Mouse (Mus musculus) hindbrain, embryonic 13.5 days (tissue): ENCODE measurements at regions not wholly inside any gene's neighbourhood (a gene's known extent, or its start where the extent isn't known, plus 50 kb on each side); places are given as distances from the start of the nearest gene placed in this dataset.
A peak's percentile ranks its signal among the peaks of the same experiment; 100 is the strongest.

Experiments
- ATAC-seq: fragments of 200-750 bp; cut with Nextera tagmentation; 2 replicates; pipeline ENCODE4 v1.8.0; 2017; ENCODE audit warnings: moderate TSS enrichment; ENCODE audit not compliant: low FRiP score
- H3K27ac ChIP-seq: fragments of 300-500 bp; sonication (generic); 2 replicates; pipeline ENCODE4 v1.5.1; 2015; ENCODE audit warnings: inconsistent platforms, mild to moderate bottlenecking, moderate library complexity
- H3K27me3 ChIP-seq: fragments of 300-500 bp; sonication (generic); 2 replicates; pipeline ENCODE4 v1.6.1; 2015; ENCODE audit warnings: mild to moderate bottlenecking, inconsistent platforms
- H3K36me3 ChIP-seq: fragments of 300-500 bp; sonication (generic); 2 replicates; pipeline ENCODE4 v1.6.1; 2015; ENCODE audit warnings: mild to moderate bottlenecking, inconsistent platforms
- H3K4me1 ChIP-seq: fragments of 300-500 bp; sonication (generic); replicated peaks from 2 replicates; pipeline ENCODE4 v1.6.1; 2015; ENCODE audit warnings: inconsistent platforms
- H3K4me2 ChIP-seq: fragments of 300-500 bp; sonication (generic); 2 replicates; pipeline ENCODE4 v1.6.1; 2015; ENCODE audit warnings: inconsistent platforms, mild to moderate bottlenecking, moderate library complexity
- H3K4me3 ChIP-seq: fragments of 300-500 bp; sonication (generic); 2 replicates; pipeline ENCODE4 v1.5.1; 2015; ENCODE audit warnings: mild to moderate bottlenecking, inconsistent platforms
- H3K9ac ChIP-seq: fragments of 300-500 bp; sonication (generic); 2 replicates; pipeline ENCODE4 v1.6.1; 2015; ENCODE audit warnings: mild to moderate bottlenecking, inconsistent platforms
- H3K9me3 ChIP-seq: fragments of 300-500 bp; sonication (generic); 2 replicates; pipeline ENCODE4 v1.6.1; 2016; ENCODE audit warnings: inconsistent platforms
- WGBS: fragments of 180-500 bp; shearing (Covaris S2); methylation state at CpG from one replicate; pipeline ENCODE4 v1.1.7; 2015; 5-methylcytosine and 5-hydroxymethylcytosine counted together

- Histone ChIP-seq H3K9me3 (no peaks in the 10 kb centered on the region), H3K36me3 (no peaks in the 10 kb centered on the region), H3K4me1 (no peaks in the 10 kb centered on the region), H3K9ac (no peak overlapping the region), H3K4me2 (no peak overlapping the region), H3K27me3 (no peaks in the 10 kb centered on the region), H3K27ac (no peak overlapping the region), H3K4me3 (no peak overlapping the region)
- 79% methylated on average over 3 of the region's 3 CpGs for WGBS
- ATAC-seq, result no peak
Observed at GRCm38 (mm10) chr13:60400764-60401487, 200.8 kb upstream of the Dapk1 start.

DNA sequence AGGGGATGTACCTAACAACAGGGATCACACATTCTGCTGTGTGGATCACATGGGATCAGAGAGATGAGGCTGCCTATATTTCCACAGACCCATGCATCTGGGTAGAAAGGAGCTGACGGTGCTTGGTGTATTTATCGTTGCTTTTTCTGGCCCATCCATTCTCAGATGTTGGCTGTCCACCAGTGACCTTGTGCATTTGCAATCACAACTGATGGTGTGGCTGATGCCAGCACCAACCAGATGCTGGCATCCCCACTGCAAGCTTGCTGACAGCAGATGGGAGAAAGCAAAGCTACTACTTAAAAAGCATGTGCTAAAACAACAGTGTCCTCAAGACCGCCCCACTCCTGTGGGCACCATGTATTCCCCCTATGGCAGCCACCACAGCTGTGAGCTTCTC lies 198.3 kb upstream of the Dapk1 start:
- WGBS, result 96% methylated on average over 3 of the region's 3 CpGs
- H3K9me3 ChIP-seq, result no peaks in the 10 kb centered on the region
- H3K27ac ChIP-seq, result no peak overlapping the region
- H3K27me3 ChIP-seq, result no peaks in the 10 kb centered on the region
- no peak overlapping the region for H3K9ac ChIP-seq
- H3K4me1 ChIP-seq, result no peaks in the 10 kb centered on the region
- ATAC-seq, result no peak
- H3K36me3 ChIP-seq, result no peaks in the 10 kb centered on the region
- no peak overlapping the region for H3K4me3 ChIP-seq
- H3K4me2 ChIP-seq, result no peak overlapping the region

DNA sequence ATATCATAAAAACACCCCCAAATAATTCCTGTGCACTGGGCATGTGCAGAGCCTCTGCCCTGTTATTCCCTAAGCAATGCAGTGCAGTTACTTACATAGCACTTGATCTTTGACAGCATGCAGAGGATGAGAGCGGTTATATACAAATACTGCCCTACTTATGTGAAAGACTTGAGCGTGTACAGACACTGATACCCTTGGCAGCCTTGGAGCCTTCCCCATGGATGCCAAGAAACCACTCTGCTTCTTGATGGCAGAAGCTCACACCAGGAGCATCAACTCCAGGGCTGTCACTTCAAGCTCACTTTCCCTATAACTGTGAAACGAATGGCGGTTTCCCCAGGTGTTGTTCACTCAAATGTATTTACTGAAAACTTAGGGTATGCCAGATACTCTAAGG lies 194.4 kb upstream of the Dapk1 start:
- no peaks in the 10 kb centered on the region for H3K27me3 ChIP-seq
- no peaks in the 10 kb centered on the region for H3K36me3 ChIP-seq
- no peak overlapping the region for H3K9ac ChIP-seq
- no peak overlapping the region for H3K27ac ChIP-seq
- no peaks in the 10 kb centered on the region for H3K4me1 ChIP-seq
- H3K4me2 ChIP-seq, result no peak overlapping the region
- no peak for ATAC-seq
- no peaks in the 10 kb centered on the region for H3K9me3 ChIP-seq
- 93% methylated on average over 4 of the region's 4 CpGs for WGBS
- H3K4me3 ChIP-seq, result no peak overlapping the region

DNA sequence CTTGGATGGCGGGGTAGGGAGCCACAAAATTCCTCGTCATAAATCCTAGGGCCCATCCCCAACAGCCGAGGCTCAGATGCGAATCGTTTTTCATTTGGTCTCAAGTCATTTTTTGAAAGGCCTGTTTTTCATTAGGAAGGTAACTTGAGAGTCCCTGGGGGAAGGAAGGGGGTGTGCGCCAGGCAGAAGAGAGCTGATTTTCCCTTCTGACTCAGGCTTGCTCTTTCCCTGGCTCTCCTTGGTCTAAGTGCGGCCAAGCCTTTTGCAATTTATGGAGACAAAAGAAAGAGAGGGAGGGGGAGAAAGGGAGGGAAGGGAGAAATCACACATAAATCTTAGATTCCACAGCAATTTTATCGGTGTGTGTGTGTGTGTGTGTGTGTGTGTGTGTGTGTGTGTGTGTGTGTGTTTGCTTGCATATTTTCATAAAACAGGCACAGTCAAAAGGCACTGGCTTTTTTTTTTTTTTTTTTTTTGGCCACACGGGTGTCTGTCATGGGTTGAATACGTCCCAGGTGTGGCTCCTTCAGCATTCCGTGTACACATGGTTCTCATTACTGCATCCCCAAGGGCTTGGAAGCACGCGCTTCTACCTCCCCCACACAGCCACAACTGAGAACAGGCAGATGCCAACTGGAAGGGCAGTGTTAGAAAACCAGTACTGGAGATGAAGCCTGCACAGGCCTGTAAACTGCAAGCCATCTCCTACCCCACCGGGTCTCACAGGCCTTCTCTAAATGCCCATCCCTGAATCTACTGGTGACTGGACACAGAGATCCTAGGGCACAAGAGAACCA lies 191.8 kb upstream of the Dapk1 start:
- no peak overlapping the region for H3K4me2 ChIP-seq
- H3K4me3 ChIP-seq, result no peak overlapping the region
- no peaks in the 10 kb centered on the region for H3K9me3 ChIP-seq
- H3K9ac ChIP-seq, result no peak overlapping the region
- 54% methylated on average over 14 of the region's 14 CpGs for WGBS
- H3K27me3 ChIP-seq, result no peaks in the 10 kb centered on the region
- peak overlapping the region; percentile 13; the same call in 1 of the 2 replicates for H3K27ac ChIP-seq
- no peaks in the 10 kb centered on the region for H3K36me3 ChIP-seq
- H3K4me1 ChIP-seq, result no peaks in the 10 kb centered on the region
- no peak for ATAC-seq

DNA sequence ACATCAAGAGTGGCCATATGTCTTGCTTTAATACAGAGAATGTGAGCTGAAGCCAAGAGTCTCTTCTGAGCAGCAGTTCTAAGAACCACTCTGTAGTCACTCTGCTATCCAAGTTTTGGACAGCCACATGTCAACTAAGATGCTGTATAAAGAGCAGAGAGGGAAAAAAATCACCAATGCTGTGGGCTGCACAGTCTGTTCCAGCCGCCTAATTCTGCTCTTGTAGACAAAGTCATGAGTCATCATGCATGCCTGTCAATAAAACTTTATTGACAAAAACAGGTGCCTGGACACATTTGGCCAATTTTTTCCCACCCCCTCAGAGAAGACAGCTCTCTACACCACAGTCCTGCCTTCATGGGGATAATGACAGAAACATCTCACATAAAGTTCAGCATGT lies 185.7 kb upstream of the Dapk1 start:
- WGBS, result 78% methylated on average over 1 of the region's 1 CpGs
- peaks cover 7% of the 10 kb centered on the region for H3K4me1 ChIP-seq
- no peaks in the 10 kb centered on the region for H3K27me3 ChIP-seq
- H3K4me3 ChIP-seq, result no peak overlapping the region
- H3K9me3 ChIP-seq, result no peaks in the 10 kb centered on the region
- no peak overlapping the region for H3K4me2 ChIP-seq
- H3K27ac ChIP-seq, result no peak overlapping the region
- no peaks in the 10 kb centered on the region for H3K36me3 ChIP-seq
- ATAC-seq, result no peak
- no peak overlapping the region for H3K9ac ChIP-seq

DNA sequence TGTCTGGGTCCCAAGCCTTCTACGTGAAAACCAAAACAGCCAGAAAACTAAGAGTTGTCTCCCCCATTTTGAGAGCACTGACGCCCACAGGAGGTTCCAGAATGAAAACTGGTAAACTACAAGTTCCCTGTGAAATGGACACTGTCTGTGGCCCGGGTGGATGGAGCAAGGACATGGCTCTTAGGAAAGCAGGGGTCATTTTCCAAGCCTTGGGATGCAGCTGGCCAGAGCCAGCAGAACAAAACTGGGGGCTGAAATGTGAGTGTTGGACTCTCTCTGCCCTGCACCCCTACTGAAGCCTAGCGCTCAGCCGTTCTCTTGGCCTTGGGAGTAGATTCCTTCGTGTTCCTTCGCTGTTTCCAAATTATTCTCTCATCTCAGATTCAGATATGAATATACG lies 184.7 kb upstream of the Dapk1 start:
- Histone ChIP-seq H3K4me1 (peaks cover 7% of the 10 kb centered on the region), H3K4me2 (no peak overlapping the region), H3K9me3 (no peaks in the 10 kb centered on the region), H3K4me3 (no peak overlapping the region), H3K9ac (no peak overlapping the region), H3K27ac (no peak overlapping the region), H3K27me3 (no peaks in the 10 kb centered on the region), H3K36me3 (no peaks in the 10 kb centered on the region)
- 87% methylated on average over 8 of the region's 8 CpGs for WGBS
- ATAC-seq, result no peak

DNA sequence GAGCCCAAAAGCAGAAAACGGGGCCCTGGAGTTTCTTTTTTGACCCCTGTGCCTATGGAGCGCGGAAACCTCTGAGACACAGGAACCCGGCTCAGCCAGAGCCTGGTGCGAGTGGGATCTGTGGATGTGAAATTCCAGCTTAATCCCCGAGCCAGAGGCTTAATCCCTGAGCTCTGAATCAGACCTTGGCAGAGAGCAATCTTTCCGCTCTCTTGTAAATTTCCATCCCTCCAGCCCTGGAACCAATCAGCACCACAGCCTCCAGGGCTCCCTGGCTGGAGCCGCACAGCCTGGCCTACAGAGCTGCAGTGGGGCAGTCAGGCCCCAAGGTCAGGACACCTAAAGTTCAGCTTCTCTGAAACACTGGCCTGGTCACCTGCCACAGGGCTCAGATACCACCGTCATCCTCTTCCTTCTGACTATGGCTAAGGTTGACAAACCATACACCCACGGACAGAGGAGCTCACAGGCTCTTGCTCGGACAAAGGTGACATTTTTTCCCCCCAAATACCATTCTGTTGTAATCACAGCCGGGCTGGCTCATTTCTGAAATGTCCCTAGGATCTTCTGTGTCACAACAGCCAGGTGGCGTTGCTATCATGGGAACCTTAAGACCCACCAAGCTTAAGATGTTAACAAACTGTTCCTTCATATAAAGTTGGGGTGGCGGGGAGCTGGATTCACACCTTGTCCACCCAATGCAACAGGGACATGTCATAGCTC lies 184.2 kb upstream of the Dapk1 start:
- Histone ChIP-seq H3K27ac (no peak overlapping the region), H3K9ac (no peak overlapping the region), H3K4me3 (no peak overlapping the region), H3K36me3 (no peaks in the 10 kb centered on the region), H3K27me3 (no peaks in the 10 kb centered on the region), H3K4me2 (no peak overlapping the region), H3K4me1 (peaks cover 7% of the 10 kb centered on the region), H3K9me3 (no peaks in the 10 kb centered on the region)
- WGBS, result 84% methylated on average over 14 of the region's 14 CpGs
- no peak for ATAC-seq

DNA sequence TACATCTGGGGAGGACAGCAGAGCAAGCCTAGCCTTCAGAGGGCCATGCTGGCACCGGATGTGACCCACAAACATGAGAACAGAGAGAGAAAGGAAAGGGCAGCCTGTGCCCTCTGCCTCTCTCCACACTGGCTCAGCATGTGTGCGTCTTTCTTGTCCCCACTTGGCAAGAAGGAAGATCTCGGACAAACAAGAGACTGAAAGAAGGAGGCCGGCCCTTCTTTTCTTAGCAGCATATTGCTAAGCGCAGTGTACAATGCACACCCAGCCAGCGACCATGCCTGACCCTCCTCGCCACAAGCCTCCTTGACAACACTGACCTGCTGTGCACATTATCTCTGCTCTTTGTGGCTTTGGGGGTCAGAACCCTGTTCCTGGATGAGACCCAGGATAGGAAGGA lies 181.4 kb upstream of the Dapk1 start:
- H3K9me3 ChIP-seq, result no peaks in the 10 kb centered on the region
- H3K27me3 ChIP-seq, result no peaks in the 10 kb centered on the region
- H3K36me3 ChIP-seq, result no peaks in the 10 kb centered on the region
- H3K4me1 ChIP-seq, result peaks cover 7% of the 10 kb centered on the region
- no peak overlapping the region for H3K4me3 ChIP-seq
- no peak overlapping the region for H3K4me2 ChIP-seq
- H3K27ac ChIP-seq, result no peak overlapping the region
- H3K9ac ChIP-seq, result no peak overlapping the region
- ATAC-seq, result no peak
- 6% methylated on average over 7 of the region's 7 CpGs for WGBS

- Histone ChIP-seq H3K27ac (no peak overlapping the region), H3K27me3 (no peaks in the 10 kb centered on the region), H3K4me1 (peaks cover 7% of the 10 kb centered on the region), H3K9ac (no peak overlapping the region), H3K36me3 (no peaks in the 10 kb centered on the region), H3K4me2 (no peak overlapping the region), H3K4me3 (no peak overlapping the region), H3K9me3 (no peaks in the 10 kb centered on the region)
- ATAC-seq, result no peak
- WGBS, result 61% methylated on average over 3 of the region's 3 CpGs
Observed at GRCm38 (mm10) chr13:60420842-60421696, 180.7 kb upstream of the Dapk1 start.

DNA sequence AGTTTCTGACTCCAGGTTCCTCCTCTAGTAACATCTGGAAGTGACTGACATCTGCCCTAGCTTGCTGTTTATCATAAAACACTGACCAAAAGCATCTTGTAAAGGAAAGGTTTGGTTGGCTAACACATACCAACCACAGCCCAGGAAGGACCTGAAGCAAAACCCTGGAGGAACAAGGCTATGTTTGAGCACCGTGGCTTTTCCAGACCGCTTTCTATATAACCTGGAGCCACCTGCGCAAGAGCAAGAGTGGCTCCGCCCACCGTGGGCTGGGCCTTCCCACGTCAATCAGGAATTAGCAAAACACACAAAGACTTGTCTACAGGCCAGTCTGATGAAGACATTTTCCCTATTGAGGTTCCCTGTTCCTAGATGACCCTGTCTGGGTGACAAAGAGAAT lies 177.5 kb upstream of the Dapk1 start:
- no peaks in the 10 kb centered on the region for H3K9me3 ChIP-seq

GRCm38 (mm10) chr13:60425140-60425539 lies 176.6 kb upstream of the Dapk1 start:
- H3K4me3 ChIP-seq, result no peak overlapping the region
- ATAC-seq, result no peak
- no peak overlapping the region for H3K27ac ChIP-seq
- no peaks in the 10 kb centered on the region for H3K27me3 ChIP-seq
- no peaks in the 10 kb centered on the region for H3K9me3 ChIP-seq
- peaks cover 13% of the 10 kb centered on the region for H3K4me1 ChIP-seq
- no peak overlapping the region for H3K4me2 ChIP-seq
- no peak overlapping the region for H3K9ac ChIP-seq
- WGBS, result 68% methylated on average over 11 of the region's 11 CpGs
- H3K36me3 ChIP-seq, result no peaks in the 10 kb centered on the region

More for the DNA sequence above, 177.5 kb upstream of the Dapk1 start:
- Histone ChIP-seq H3K9ac (no peak overlapping the region), H3K4me2 (no peak overlapping the region), H3K27me3 (no peaks in the 10 kb centered on the region), H3K4me1 (peaks cover 13% of the 10 kb centered on the region), H3K36me3 (no peaks in the 10 kb centered on the region), H3K27ac (no peak overlapping the region), H3K4me3 (no peak overlapping the region)
- no peak for ATAC-seq
- 67% methylated on average over 6 of the region's 6 CpGs for WGBS

GRCm38 (mm10) chr13:60425556-60425955 lies 176.2 kb upstream of the Dapk1 start:
- H3K27ac ChIP-seq, result no peak overlapping the region
- no peak overlapping the region for H3K4me2 ChIP-seq
- peaks cover 10% of the 10 kb centered on the region for H3K4me1 ChIP-seq
- H3K9me3 ChIP-seq, result no peaks in the 10 kb centered on the region
- H3K36me3 ChIP-seq, result no peaks in the 10 kb centered on the region
- ATAC-seq, result no peak
- 88% methylated on average over 6 of the region's 6 CpGs for WGBS
- no peak overlapping the region for H3K9ac ChIP-seq
- H3K4me3 ChIP-seq, result no peak overlapping the region
- H3K27me3 ChIP-seq, result no peaks in the 10 kb centered on the region
